Mouse (Mus musculus): ENCODE data around the gene Smpx.

GRCm38 (mm10) chrX:157707236-157707635, 8.5 kb downstream of the Smpx start:
- no peak for TF ChIP-seq CTCF (IDR thresholded peaks at IDR 0.05; ENCODE audit: borderline replicate concordance, insufficient read depth, low read depth, low read length)
- TF ChIP-seq POLR2A (IDR thresholded peaks at IDR 0.05; ENCODE audit: borderline replicate concordance, insufficient read depth, low read length) = no peak
